Mouse (Mus musculus) gastrocnemius, postnatal 36 days (tissue): ENCODE measurements around the gene Mast4. TPM values are rescaled to one million over a fixed set of nuclear protein-coding genes. Genes with fewer than 3 reads are reported as not detected.

Experiments used
- DNase-seq, 2 experiments: peaks; one replicate each; pipeline ENCODE4 v3.0.0; 2022
- intact Hi-C: fragments of 180-260 bp; cut with DNase I; formaldehyde crosslinking; loops from one replicate; pipeline ENCODE4 v1.15.1; 2025
- total RNA-seq, 2 experiments: library from RNA; stranded (reverse); gene quantifications; 2 replicates each; pipeline ENCODE4 v1.2.3; 2021

Mast4 gene
- total RNA-seq, 2 experiments from 2014 or later, result 30.8 to 33.7 TPM

DNA sequence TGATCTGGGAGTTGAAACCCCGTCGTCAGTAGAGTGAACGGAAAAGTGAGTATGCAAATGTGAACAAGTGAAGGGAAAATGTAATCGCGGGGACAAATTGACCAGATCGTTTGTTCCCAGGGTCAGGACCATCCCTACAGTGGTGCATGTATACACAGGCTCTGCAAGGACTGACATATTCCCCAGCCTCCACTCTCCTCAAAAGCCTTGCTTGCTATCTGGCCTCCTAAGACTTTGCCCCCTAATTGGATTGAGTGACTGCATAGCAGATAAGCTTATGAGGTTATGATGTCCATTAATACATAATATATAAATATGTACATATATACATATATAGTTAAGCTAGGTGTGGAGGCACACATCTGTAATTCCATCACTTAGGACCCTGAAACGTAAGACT is 388.8 kb downstream of the Mast4 start:
- intact Hi-C loops, result no loop called here
- DNase-seq, result no peak

DNA sequence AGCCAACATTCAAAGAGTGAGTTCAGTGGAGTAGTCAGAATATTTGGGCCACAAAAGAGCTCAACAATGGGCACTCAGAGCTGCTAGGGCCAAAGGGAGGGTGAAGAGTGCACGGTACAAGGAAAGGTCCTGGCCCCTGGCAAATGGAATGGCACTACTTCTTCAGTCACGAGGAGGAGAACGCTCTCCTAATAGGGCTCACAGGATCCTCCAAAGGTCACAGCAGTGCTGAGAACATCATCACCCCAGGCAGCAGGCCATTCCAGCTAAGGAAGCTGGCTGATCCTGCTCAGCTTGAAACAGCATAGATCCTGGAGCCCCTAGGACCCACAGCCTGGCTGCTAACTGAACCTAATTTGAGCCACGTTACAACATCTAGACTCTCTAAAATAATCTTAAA is 389.8 kb downstream of the Mast4 start:
- DNase-seq, result no peak
- intact Hi-C loops, result no loop called here

DNA sequence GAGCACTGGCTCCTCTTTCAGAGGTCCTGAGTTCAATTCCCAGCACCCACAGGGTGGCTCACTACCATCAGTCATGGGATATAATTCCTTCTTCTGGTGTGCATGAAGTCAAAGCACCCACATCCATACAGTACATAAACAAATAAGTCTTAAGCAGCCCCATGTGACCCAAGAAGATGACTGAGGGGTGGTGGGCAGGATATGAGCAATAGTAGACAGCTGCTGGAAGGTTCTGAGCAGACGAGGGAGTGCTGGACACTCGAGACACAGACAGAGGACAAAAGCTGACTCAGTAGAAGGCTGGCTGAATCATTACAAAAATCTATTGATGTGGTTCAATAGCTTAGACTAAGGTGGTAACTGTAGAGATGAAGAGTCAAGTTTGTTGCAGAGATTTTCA is 391.7 kb downstream of the Mast4 start:
- DNase-seq, result no peak
- intact Hi-C loops, result no loop called here

GRCm38 (mm10) chr13:102940476-102940875 is 393.8 kb downstream of the Mast4 start:
- DNase-seq, result no peak
- intact Hi-C loops, result no loop called here

GRCm38 (mm10) chr13:102936233-102936632 is 398.1 kb downstream of the Mast4 start:
- intact Hi-C loops, result no loop called here
- DNase-seq, result no peak

- DNase-seq, result no peak
- intact Hi-C loops, result no loop called here
These were observed 398.5 kb downstream of the Mast4 start for GRCm38 (mm10) chr13:102935788-102936187.

GRCm38 (mm10) chr13:102933702-102934101 is 400.6 kb downstream of the Mast4 start:
- intact Hi-C loops, result no loop called here
- peak in 1 of 2 experiments; percentile 34 for DNase-seq

- no peak for DNase-seq
- intact Hi-C loops, result no loop called here
These were observed 401.9 kb downstream of the Mast4 start for GRCm38 (mm10) chr13:102932434-102932833.

DNA sequence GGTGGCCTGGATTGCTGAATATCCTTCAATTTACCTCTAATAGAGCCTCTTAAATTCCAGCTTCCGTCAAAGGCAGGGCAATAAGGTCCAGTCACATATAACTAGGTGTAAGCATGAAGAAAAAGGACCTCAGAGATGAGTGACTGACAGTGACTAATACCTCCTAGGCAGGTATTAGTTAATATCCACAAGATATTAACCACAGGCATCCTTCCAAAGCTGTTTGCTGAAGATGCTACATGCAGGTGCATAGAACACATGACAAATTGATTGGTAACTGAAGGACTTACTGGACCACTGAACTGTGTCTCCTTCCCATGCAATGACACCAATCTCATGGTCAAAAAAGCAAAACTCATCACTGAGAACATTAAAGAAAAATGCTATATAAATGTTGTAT is 402.3 kb downstream of the Mast4 start:
- DNase-seq, result no peak
- intact Hi-C loops, result no loop called here

DNA sequence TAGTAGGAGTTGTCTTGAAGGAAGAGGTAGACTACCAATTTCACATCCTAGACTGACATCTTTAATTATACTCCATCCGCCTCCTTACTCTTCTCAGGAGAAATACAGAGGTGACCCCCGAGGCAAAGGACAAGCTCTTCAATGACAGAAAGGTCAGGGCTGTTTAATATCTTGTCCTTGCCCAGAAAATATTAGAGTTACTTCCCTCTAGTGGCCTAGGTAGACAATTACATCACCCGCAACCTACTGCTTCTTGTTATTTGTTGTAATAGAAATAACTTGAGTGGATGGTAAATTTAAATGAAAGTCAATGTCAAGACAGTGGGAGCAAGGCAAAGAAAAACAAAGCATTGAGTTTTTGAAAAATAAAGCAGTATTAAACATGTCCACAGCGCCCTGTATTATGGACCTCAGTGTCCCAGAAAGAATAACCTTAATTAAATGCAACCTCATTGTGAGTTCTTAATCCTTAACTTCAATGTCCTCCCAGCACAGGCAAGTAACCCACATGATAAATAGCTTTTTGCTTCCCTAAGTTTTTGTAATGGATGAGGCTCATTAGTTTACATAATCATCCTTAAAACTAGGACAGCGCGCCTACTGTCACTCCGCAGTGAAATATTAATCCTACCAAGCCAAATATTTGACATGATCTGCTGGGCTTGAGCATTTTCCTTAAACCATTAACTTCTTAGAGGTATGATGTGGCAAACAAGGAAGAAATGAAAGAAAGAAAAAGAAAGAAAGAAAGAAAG is 408.3 kb downstream of the Mast4 start:
- no peak for DNase-seq
- intact Hi-C loops, result no loop called here

DNA sequence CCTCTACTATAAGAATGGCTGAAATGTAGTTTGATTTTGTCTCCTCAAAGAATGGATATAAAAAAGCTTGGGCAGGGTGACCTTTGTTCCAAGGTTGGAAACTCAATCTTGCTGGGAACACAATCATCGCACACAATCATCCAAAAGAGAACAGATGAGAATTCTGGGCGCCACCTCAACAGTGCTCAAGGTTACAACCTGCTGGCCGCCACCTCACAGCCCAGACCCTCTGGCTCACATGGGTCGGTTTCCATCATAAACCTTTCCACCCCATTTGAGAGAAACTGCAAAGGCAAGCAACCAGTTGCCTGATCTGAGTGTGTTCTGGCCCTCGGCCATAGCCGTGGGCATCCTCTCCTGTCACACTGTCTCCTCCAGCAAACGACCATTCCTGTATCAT is 414.6 kb downstream of the Mast4 start:
- DNase-seq, result no peak
- intact Hi-C loops, result no loop called here

- intact Hi-C loops, result no loop called here
- DNase-seq, result no peak
These were observed 415.7 kb downstream of the Mast4 start for GRCm38 (mm10) chr13:102918616-102919015.

GRCm38 (mm10) chr13:102915341-102915740 is 419.0 kb downstream of the Mast4 start:
- DNase-seq, result no peak
- intact Hi-C loops, result no loop called here

DNA sequence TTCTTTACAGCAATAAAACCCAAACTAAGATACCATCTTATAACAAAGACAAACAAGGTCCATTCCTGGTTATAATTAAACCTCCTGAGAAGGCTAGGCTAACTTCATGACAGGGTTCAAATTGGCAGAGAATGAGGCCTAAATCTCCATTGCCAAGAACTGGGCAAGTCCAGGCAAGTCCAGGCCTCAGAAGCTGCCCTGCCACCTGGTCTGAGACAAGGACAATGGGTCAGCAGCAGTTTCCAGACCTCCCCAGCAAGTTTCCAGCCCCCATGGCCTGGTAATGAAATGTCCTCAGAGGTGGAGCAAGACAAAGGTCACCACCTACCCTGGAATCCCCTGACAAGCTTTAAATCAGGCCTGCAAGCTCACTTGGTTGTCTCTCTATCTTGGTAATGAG is 419.5 kb downstream of the Mast4 start:
- DNase-seq, result no peak
- intact Hi-C loops, result no loop called here

GRCm38 (mm10) chr13:102913919-102914318 is 420.4 kb downstream of the Mast4 start:
- intact Hi-C loops, result no loop called here
- DNase-seq, result no peak

DNA sequence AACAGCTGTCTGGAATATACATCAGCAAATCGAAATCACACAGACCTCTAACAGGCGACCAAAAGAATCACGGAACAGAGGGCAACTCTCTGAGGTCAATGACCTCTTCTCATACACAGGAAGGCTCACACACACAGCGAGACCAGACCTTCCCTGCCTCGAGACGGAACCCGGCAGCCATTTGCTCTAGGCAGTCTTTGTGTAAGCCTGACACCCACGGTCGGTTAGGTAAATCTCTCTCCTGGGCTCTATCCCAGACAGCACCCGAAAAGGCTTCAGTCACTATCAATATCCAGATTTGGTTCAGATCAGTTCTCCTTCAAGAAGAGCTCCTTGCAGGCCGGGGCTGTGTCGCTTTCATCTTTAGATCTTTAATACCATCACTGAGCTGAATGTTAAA is 421.4 kb downstream of the Mast4 start:
- intact Hi-C loops, result no loop called here
- DNase-seq, result no peak

DNA sequence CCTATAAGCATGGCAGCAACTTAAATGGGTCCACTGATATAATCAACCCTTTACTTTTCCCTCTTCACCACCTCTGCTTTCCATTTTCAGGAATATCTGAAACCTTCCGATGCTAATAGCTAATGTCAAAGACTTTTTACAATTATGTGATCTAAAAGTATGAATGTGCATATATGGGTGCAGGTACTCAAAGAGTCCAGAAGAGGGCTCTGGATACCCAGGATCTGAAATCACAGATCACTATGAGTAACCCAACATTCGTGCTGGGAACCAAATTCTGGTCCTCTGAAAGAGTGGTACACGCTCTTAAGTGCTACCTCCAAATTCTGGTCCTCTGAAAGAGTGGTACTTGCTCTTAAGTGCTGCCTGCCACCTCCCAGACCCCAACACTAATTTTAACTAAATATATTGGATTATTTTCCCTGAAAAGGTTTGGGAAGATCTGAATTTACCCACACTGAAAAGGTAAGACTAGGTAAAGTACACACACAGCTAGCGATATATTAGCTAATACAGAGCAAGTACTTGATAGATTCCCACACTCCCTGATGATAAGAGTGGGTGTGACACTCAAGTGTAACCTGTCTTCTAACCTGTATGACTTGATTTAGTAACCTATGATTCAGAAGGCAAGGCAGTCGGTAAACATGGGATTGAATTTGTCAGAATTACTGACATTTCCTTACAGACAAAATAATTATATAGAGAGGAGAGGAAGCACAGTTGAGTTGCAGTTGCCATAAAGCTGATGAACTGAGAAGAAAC is 424.5 kb downstream of the Mast4 start:
- intact Hi-C loops, result loop anchor here (5.0 kb wide), 1 partner anchor 202 kb away; no protein-coding TSS in a partner anchor
- no peak for DNase-seq

- DNase-seq, result no peak
- intact Hi-C loops, result loop anchor here (5.0 kb wide), 1 partner anchor 206 kb away; no protein-coding TSS in a partner anchor
These were observed 427.7 kb downstream of the Mast4 start for GRCm38 (mm10) chr13:102906661-102907009.

- DNase-seq, result peak; percentile 45 to 51
- intact Hi-C loops, result loop anchor here (5.0 kb wide), 1 partner anchor 206 kb away; no protein-coding TSS in a partner anchor
These were observed 428.2 kb downstream of the Mast4 start for GRCm38 (mm10) chr13:102906004-102906660.

GRCm38 (mm10) chr13:102905361-102905950 is 428.8 kb downstream of the Mast4 start:
- DNase-seq, result no peak
- intact Hi-C loops, result loop anchor here (5.0 kb wide), 1 partner anchor 207 kb away; no protein-coding TSS in a partner anchor

DNA sequence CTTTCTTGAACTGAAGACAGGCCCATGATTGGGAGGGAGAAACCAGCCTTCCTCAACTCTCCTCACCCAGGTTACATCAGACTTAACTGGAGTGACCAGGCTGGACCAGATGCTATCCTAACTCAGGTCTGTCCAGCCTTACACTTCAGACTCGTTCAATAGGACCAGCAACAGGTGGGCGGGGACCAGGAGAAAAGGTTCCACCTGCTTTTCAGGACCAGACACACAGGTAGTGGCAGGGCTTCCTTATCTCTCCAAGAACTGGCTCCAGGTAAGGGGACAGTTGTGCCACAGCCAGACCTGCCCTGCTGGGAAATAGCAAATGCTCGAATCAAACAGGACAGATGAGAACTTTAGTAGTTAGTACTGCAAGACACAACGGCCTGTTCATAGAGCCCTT is 430.6 kb downstream of the Mast4 start:
- DNase-seq, result no peak
- intact Hi-C loops, result loop anchor here (5.0 kb wide), 1 partner anchor 91 kb away; no protein-coding TSS in a partner anchor
